Mouse (Mus musculus) frontal cortex, postnatal 36 days (tissue): ENCODE results near the gene Mlf1.

Experiments used
- DNase-seq, 2 experiments: peaks; one replicate each; pipeline ENCODE4 v3.0.0; 2022; ENCODE audit warnings: low spot score in 2 of 2

Gene Mlf1

DNA sequence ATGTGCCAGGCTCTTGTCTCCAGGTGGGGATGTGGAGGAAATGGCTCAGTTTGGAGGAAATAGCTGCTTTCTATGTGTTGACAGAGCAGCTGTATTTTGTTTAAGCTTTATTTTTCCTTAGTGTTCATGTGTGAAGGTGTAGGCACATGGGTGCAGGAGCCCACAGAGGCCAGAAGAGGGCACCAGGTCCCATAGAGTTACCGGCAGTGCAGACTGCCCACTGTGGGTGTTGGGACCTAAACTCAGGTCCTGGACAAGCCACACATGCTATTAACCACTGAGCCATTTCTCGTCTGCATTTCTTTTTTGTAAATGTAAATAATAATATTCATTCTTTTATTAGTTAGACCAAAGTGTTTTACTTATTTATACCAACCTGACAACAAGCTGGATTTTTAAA is 73.2 kb downstream of the Mlf1 start:
- no peak for DNase-seq
